Mouse (Mus musculus) ES-E14 (cell line): Measurements from ENCODE around the gene Pla2g15. TPM values are rescaled to one million over a fixed set of nuclear protein-coding genes. Genes with fewer than 3 reads are reported as not detected.

Experiments
- DNase-seq: peaks from one replicate; pipeline ENCODE4 v3.0.0-alpha.2; 2013; ENCODE audit warnings: low read depth, low spot score
- H3K27ac ChIP-seq: 2 replicates; pipeline ENCODE4 v1.5.1; 2012; ENCODE audit warnings: low read depth, mild to moderate bottlenecking, low read length, moderate library complexity, mixed read lengths; ENCODE audit not compliant: poor library complexity, insufficient read depth, severe bottlenecking
- H3K36me3 ChIP-seq: 2 replicates; pipeline ENCODE4 v1.6.1; 2012; ENCODE audit warnings: mild to moderate bottlenecking, low read length, moderate library complexity, mixed read lengths; ENCODE audit not compliant: control insufficient read depth, poor library complexity, insufficient read depth, severe bottlenecking
- H3K4me1 ChIP-seq, 2 experiments: fragments of 150-350 bp in 1 of 2; sonication (generic) in 1 of 2; 2 replicates each; pipeline ENCODE4 v1.6.1; 2012; ENCODE audit warnings: low read length in 2 of 2, mild to moderate bottlenecking in 1 of 2, mixed read lengths in 1 of 2; ENCODE audit not compliant: control insufficient read depth in 2 of 2, insufficient read depth in 2 of 2, poor library complexity in 1 of 2
- H3K4me3 ChIP-seq, 2 experiments: fragments of 150-350 bp in 1 of 2; sonication (generic) in 1 of 2; 2 replicates each; pipeline ENCODE4 v1.5.1; 2012; ENCODE audit warnings: low read length in 2 of 2, low read depth in 1 of 2, mild to moderate bottlenecking in 1 of 2, mixed read lengths in 1 of 2; ENCODE audit not compliant: insufficient read depth in 1 of 2, poor library complexity in 1 of 2, severe bottlenecking in 1 of 2
- H3K9ac ChIP-seq: 2 replicates; pipeline ENCODE4 v1.6.1; 2012; ENCODE audit warnings: low read depth, mild to moderate bottlenecking, low read length, mixed read lengths; ENCODE audit not compliant: poor library complexity, insufficient read depth, severe bottlenecking
- H3K9me3 ChIP-seq: fragments of 150-350 bp; sonication (generic); 2 replicates; pipeline ENCODE4 v1.6.1; 2012; ENCODE audit warnings: low read depth, mild to moderate bottlenecking, low read length; ENCODE audit not compliant: control insufficient read depth, insufficient read depth
- CHD2 ChIP-seq: IDR thresholded peaks from 2 replicates; pipeline ENCODE4 v1.6.1; 2014; ENCODE audit warnings: mild to moderate bottlenecking, low read depth, low read length, inconsistent platforms
- HCFC1 ChIP-seq: IDR thresholded peaks from 2 replicates; pipeline ENCODE4 v1.6.1; 2012; ENCODE audit warnings: low read length, inconsistent platforms, borderline replicate concordance; ENCODE audit not compliant: insufficient read depth
- MAFK ChIP-seq: IDR thresholded peaks from 2 replicates; pipeline ENCODE4 v1.6.1; 2014; ENCODE audit warnings: mild to moderate bottlenecking, low read depth, low read length, inconsistent platforms; ENCODE audit not compliant: insufficient read depth
- ZC3H11A ChIP-seq: IDR thresholded peaks from 2 replicates; pipeline ENCODE4 v1.6.1; 2012; ENCODE audit warnings: low read depth, mild to moderate bottlenecking, inconsistent platforms, low read length, borderline replicate concordance
- ZNF384 ChIP-seq: IDR thresholded peaks from 2 replicates; pipeline ENCODE4 v1.6.1; 2012; ENCODE audit warnings: low read depth, low read length, inconsistent platforms
- in situ Hi-C, 2 experiments: fragments of 600-800 bp; cut with MboI; formaldehyde crosslinking; loops; one replicate each; pipeline ENCODE4 v1.15.1; 2025; ENCODE audit warnings: low sequenced_read_pairs in 2 of 2, inconsistent platforms in 1 of 2; ENCODE audit not compliant: unreplicated experiment in 2 of 2
- total RNA-seq: library from RNA; depleted of rRNA; stranded (reverse); fragments of 300-350 nt; gene quantifications from 2 replicates; pipeline ENCODE4 v1.2.3, GENCODE M21; 2012

The Pla2g15 gene
- total RNA-seq, 1 experiment: 26.0 TPM

GRCm38 (mm10) chr8:106169934-106170480, 19.8 kb downstream of the Pla2g15 start:
- in situ Hi-C loops: no loop called here
- no peak overlapping the region for H3K27ac ChIP-seq
- peak overlapping the region; percentile 51; the same call in 1 of the 2 replicates for H3K9ac ChIP-seq
- no peaks in the 10 kb centered on the region for H3K36me3 ChIP-seq
- peak overlapping the region; percentile 85 to 89 for H3K4me3 ChIP-seq
- peaks cover 0 to 3% of the 10 kb centered on the region in 2 experiments; a peak in 1 of 4 replicates for H3K4me1 ChIP-seq
- no peaks in the 10 kb centered on the region for H3K9me3 ChIP-seq
- TF ChIP-seq CHD2 (no peak), HCFC1 (no peak)
- DNase-seq: no peak

DNA sequence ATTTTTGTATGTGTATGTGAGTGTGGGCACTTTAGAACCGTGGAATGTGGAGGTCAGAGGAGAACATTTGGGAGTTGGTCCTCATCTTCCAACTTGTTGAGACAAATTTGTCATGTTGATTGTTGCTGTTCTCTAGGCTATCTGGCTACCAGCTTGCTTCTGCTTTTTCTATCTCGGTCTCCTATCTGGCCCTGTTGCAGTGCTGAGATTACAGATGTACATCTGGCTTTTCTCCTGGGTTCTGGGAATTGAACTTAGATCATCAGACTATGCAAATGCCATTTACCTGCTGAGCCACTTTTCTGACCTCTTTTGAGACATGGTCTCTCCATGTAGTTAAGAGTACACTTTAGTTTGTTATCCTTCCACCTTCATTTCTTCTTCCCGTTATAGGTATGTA, 23.4 kb downstream of the Pla2g15 start:
- Histone ChIP-seq H3K9ac (no peak overlapping the region), H3K4me3 (no peak overlapping the region), H3K36me3 (no peaks in the 10 kb centered on the region), H3K4me1 (peaks cover 0 to 3% of the 10 kb centered on the region in 2 experiments; a peak in 1 of 4 replicates), H3K9me3 (no peaks in the 10 kb centered on the region), H3K27ac (no peak overlapping the region)
- TF ChIP-seq HCFC1: no peak
- TF ChIP-seq ZC3H11A: no peak
- no peak for TF ChIP-seq ZNF384
- no peak for TF ChIP-seq CHD2
- no peak for TF ChIP-seq MAFK
- in situ Hi-C loops: no loop called here
- no peak for DNase-seq

- Histone ChIP-seq H3K4me3 (no peak overlapping the region), H3K4me1 (no peaks in the 10 kb centered on the region), H3K9ac (no peak overlapping the region), H3K9me3 (no peaks in the 10 kb centered on the region), H3K27ac (no peak overlapping the region), H3K36me3 (peaks cover 4% of the 10 kb centered on the region; the same call in 1 of the 2 replicates)
- in situ Hi-C loops: no loop called here
- TF ChIP-seq MAFK (no peak), ZNF384 (no peak), ZC3H11A (no peak), HCFC1 (no peak), CHD2 (no peak)
- DNase-seq: no peak
Measured at GRCm38 (mm10) chr8:106176891-106177290, 26.7 kb downstream of the Pla2g15 start.

DNA sequence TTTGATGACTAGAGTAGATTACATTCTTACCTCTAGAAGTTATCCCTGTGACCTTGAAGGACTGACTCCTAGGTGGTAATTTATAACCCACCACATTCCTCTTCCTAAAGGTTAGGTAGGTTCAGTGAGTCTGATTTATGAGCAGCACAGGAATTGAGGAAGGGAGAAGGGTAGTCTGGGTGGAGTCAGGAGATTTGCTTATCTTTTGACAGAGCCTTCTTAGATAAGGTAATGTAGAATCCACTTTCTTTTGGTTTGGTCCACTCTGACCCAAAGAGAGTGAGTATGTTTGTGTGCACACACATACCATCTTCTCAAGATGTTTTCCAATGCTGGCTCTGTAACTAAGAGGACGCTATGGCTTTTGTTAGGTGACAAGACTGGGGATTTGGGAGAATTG, 27.4 kb downstream of the Pla2g15 start:
- no peak for DNase-seq
- no peak for TF ChIP-seq CHD2
- no peak for TF ChIP-seq ZC3H11A
- TF ChIP-seq MAFK: no peak
- TF ChIP-seq HCFC1: no peak
- TF ChIP-seq ZNF384: no peak
- H3K36me3 ChIP-seq: peaks cover 4% of the 10 kb centered on the region; the same call in 1 of the 2 replicates
- no peaks in the 10 kb centered on the region for H3K4me1 ChIP-seq
- no peak overlapping the region for H3K9ac ChIP-seq
- no peak overlapping the region for H3K27ac ChIP-seq
- no peaks in the 10 kb centered on the region for H3K9me3 ChIP-seq
- no peak overlapping the region for H3K4me3 ChIP-seq
- in situ Hi-C loops: no loop called here

GRCm38 (mm10) chr8:106178428-106178827, 28.2 kb downstream of the Pla2g15 start:
- no peak overlapping the region for H3K4me3 ChIP-seq
- DNase-seq: no peak
- no peak overlapping the region for H3K9ac ChIP-seq
- H3K27ac ChIP-seq: no peak overlapping the region
- in situ Hi-C loops: no loop called here
- peaks cover 4% of the 10 kb centered on the region; the same call in 1 of the 2 replicates for H3K36me3 ChIP-seq
- TF ChIP-seq CHD2 (no peak), MAFK (no peak), HCFC1 (no peak), ZC3H11A (no peak), ZNF384 (no peak)
- H3K9me3 ChIP-seq: no peaks in the 10 kb centered on the region
- no peaks in the 10 kb centered on the region for H3K4me1 ChIP-seq
